Mouse (Mus musculus) CH12.LX (cell line): ENCODE measurements at regions not wholly inside any gene's neighbourhood (a gene's known extent, or its start where the extent isn't known, plus 50 kb on each side); places are given as distances from the start of the nearest gene placed in this dataset.

Source experiments
- CHD2 ChIP-seq: IDR thresholded peaks from 2 replicates; pipeline ENCODE4 v1.6.1; 2011; ENCODE audit warnings: low read length, improper control_type of control experiment
- CTCF ChIP-seq, 2 experiments: IDR thresholded peaks in 1 of 2; conservative IDR thresholded peaks in 1 of 2; 2 replicates each; pipeline ENCODE4 v1.5.1; 2011 to 2012; ENCODE audit warnings: low read depth in 2 of 2, low read length in 2 of 2, improper control_type of control experiment in 1 of 2, inconsistent platforms in 1 of 2, mild to moderate bottlenecking in 1 of 2, moderate library complexity in 1 of 2
- EP300 ChIP-seq: IDR thresholded peaks from 2 replicates; pipeline ENCODE4 v1.6.1; 2011; ENCODE audit warnings: low read length, improper control_type of control experiment
- ETS1 ChIP-seq: conservative IDR thresholded peaks from 2 replicates; pipeline ENCODE4 v1.6.1; 2012; ENCODE audit warnings: low read depth, mild to moderate bottlenecking, inconsistent platforms, low read length, improper control_type of control experiment, moderate library complexity
- MAFK ChIP-seq: IDR thresholded peaks from 2 replicates; pipeline ENCODE4 v1.6.1; 2011; ENCODE audit warnings: low read length, improper control_type of control experiment; ENCODE audit not compliant: insufficient replicate concordance
- MAZ ChIP-seq: IDR thresholded peaks from 2 replicates; pipeline ENCODE4 v1.6.1; 2012; ENCODE audit warnings: low read depth, mild to moderate bottlenecking, inconsistent platforms, low read length, improper control_type of control experiment, moderate library complexity
- MYC ChIP-seq: IDR thresholded peaks from 2 replicates; pipeline ENCODE4 v1.6.1; 2011; ENCODE audit warnings: low read depth, mild to moderate bottlenecking, improper control_type of control experiment, low read length
- SIN3A ChIP-seq: IDR thresholded peaks from 2 replicates; pipeline ENCODE4 v1.6.1; 2012; ENCODE audit warnings: low read length, improper control_type of control experiment, inconsistent platforms
- TCF12 ChIP-seq: IDR thresholded peaks from 2 replicates; pipeline ENCODE4 v1.6.1; 2014; ENCODE audit warnings: low read depth, mild to moderate bottlenecking, inconsistent platforms, low read length, improper control_type of control experiment
- ZC3H11A ChIP-seq: IDR thresholded peaks from 2 replicates; pipeline ENCODE4 v1.6.1; 2012; ENCODE audit warnings: low read depth, mild to moderate bottlenecking, inconsistent platforms, low read length, improper control_type of control experiment
- ZKSCAN1 ChIP-seq: IDR thresholded peaks from 2 replicates; pipeline ENCODE4 v1.6.1; 2012; ENCODE audit warnings: low read depth, inconsistent platforms, low read length, improper control_type of control experiment, borderline replicate concordance
- ZNF384 ChIP-seq: IDR thresholded peaks from 2 replicates; pipeline ENCODE4 v1.6.1; 2012; ENCODE audit warnings: low read depth, low read length, improper control_type of control experiment, inconsistent platforms

DNA sequence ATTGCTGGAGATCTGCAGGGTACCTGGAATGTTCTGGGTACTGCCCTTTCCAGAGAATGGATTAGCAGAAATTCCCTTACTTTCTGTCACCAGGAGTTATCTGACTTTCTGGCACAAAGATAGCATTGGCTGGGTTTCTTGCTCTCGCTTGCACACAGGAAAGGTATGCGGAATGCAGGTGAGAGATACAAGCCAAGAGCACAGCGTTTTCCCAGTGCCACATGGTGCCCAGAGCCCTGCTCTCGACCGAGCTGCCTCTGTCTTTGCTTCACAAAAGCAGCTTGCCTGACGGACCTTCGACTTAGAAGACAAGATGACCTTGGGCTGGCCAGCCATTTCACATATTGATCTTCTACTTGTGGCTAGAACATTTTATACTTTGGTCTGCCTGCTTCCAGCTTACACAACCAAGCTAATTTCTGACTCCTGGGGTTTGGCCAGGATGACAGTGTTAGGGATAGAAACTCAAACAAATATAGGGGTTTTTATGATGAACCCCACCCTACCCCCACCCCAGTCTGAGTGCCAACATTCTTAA, 587.6 kb downstream of the Zfp706 start:
- TF ChIP-seq CTCF (conservative IDR thresholded peaks at IDR 0.05 in 1 of 2, IDR thresholded peaks at IDR 0.05 in 1 of 2; ENCODE audit: low read depth in 2 of 2, low read length in 2 of 2) (no peak), CHD2 (no peak), MAZ (no peak), MYC (no peak), MAFK (no peak), ZC3H11A (no peak), ZNF384 (no peak), ZKSCAN1 (no peak), SIN3A (no peak), ETS1 (no peak), EP300 (no peak), TCF12 (no peak)
